Mouse (Mus musculus) intestine, embryonic 15.5 days (tissue): Measurements from ENCODE around the gene Gm6526. TPM values are rescaled to one million over a fixed set of nuclear protein-coding genes. Genes with fewer than 3 reads are reported as not detected.
"Not testable (repeated sequence)": the region's sequence is repeated elsewhere in the genome, so short reads cannot be mapped to it uniquely, and the experiment has no call there.

ENCODE experiments used
- ATAC-seq: fragments of 200-750 bp; cut with Nextera tagmentation; 2 replicates; pipeline ENCODE4 v1.8.0; 2017; ENCODE audit warnings: moderate TSS enrichment, moderate library complexity
- H3K27ac ChIP-seq: fragments of 300-500 bp; sonication (generic); 2 replicates; pipeline ENCODE4 v1.5.1; 2015; ENCODE audit warnings: mild to moderate bottlenecking, inconsistent platforms
- H3K27me3 ChIP-seq: fragments of 300-500 bp; sonication (generic); replicated peaks from 2 replicates; pipeline ENCODE4 v1.6.1; 2015; ENCODE audit warnings: inconsistent platforms
- H3K36me3 ChIP-seq: fragments of 300-500 bp; sonication (generic); 2 replicates; pipeline ENCODE4 v1.6.1; 2015; ENCODE audit warnings: inconsistent platforms
- H3K4me1 ChIP-seq: fragments of 300-500 bp; sonication (generic); replicated peaks from 2 replicates; pipeline ENCODE4 v1.6.1; 2015; ENCODE audit warnings: inconsistent platforms
- H3K4me2 ChIP-seq: fragments of 300-500 bp; sonication (generic); replicated peaks from 2 replicates; pipeline ENCODE4 v1.6.1; 2015; ENCODE audit warnings: mild to moderate bottlenecking, inconsistent platforms
- H3K4me3 ChIP-seq: fragments of 300-500 bp; sonication (generic); replicated peaks from 2 replicates; pipeline ENCODE4 v1.5.1; 2015; ENCODE audit warnings: inconsistent platforms
- H3K9ac ChIP-seq: fragments of 300-500 bp; sonication (generic); 2 replicates; pipeline ENCODE4 v1.6.1; 2015; ENCODE audit warnings: inconsistent platforms
- H3K9me3 ChIP-seq: fragments of 300-500 bp; sonication (generic); 2 replicates; pipeline ENCODE4 v1.6.1; 2016; ENCODE audit warnings: inconsistent platforms
- WGBS: fragments of 180-500 bp; shearing (Covaris S2); methylation state at CpG from one replicate; pipeline ENCODE4 v1.1.7; 2015; 5-methylcytosine and 5-hydroxymethylcytosine counted together
- polyA plus RNA-seq: library from polyadenylated mRNA; unstranded; fragments of >200 nt; fragmentation: Nextera tagmentation; extraction: Ambion mirVana; gene quantifications from 2 replicates; pipeline ENCODE4 v1.2.1, GENCODE M21; 2015

Gene Gm6526
- not detected in 2 replicates for polyA plus RNA-seq

GRCm38 (mm10) chr14:43747566-43747965 lies at the start of gene Gm6526:
Gene Gm6526 (plus strand): TSS chr14:43747866.
- 88% methylated on average over 4 of the region's 4 CpGs for whole genome bisulfite sequencing
- not testable (repeated sequence) for H3K4me2 ChIP-seq, H3K36me3 ChIP-seq, ATAC-seq, H3K27ac ChIP-seq, H3K9me3 ChIP-seq, H3K27me3 ChIP-seq, H3K4me3 ChIP-seq, H3K9ac ChIP-seq, H3K4me1 ChIP-seq

- not testable (repeated sequence) for H3K36me3 ChIP-seq, H3K27ac ChIP-seq, H3K4me3 ChIP-seq, H3K4me2 ChIP-seq, ATAC-seq, H3K9me3 ChIP-seq, H3K27me3 ChIP-seq, H3K4me1 ChIP-seq, H3K9ac ChIP-seq
- WGBS = 95% methylated on average over 3 of the region's 3 CpGs
These were observed 20.3 kb upstream of the Gm6526 start, which contains the start of gene Gm16506 for GRCm38 (mm10) chr14:43727385-43727784. Gene Gm16506 (minus strand): TSS chr14:43727485.

- not testable (repeated sequence) for H3K27me3 ChIP-seq, ATAC-seq, H3K9ac ChIP-seq, H3K36me3 ChIP-seq, H3K4me2 ChIP-seq, H3K27ac ChIP-seq, H3K4me1 ChIP-seq, H3K4me3 ChIP-seq, H3K9me3 ChIP-seq
- 94% methylated on average over 3 of the region's 3 CpGs for WGBS
These were observed 37.0 kb downstream of the Gm6526 start, which contains the start of gene Gm8180 for GRCm38 (mm10) chr14:43784645-43785044. Gene Gm8180 (minus strand): TSS chr14:43784745.

GRCm38 (mm10) chr14:43793811-43794210 lies 46.1 kb downstream of the Gm6526 start:
- WGBS = 49% methylated on average over 5 of the region's 5 CpGs
- not testable (repeated sequence) for H3K27me3 ChIP-seq, H3K4me1 ChIP-seq, H3K27ac ChIP-seq, H3K36me3 ChIP-seq, H3K4me2 ChIP-seq, H3K9ac ChIP-seq, H3K9me3 ChIP-seq, H3K4me3 ChIP-seq, ATAC-seq

GRCm38 (mm10) chr14:43796069-43796904 lies 48.6 kb downstream of the Gm6526 start:
- WGBS = 21% methylated on average over 14 of the region's 14 CpGs
- Histone ChIP-seq H3K27me3 (no peaks in the 10 kb centered on the region), H3K4me3 (peak overlapping the region; percentile 11; the same call in 1 of the 2 replicates)

GRCm38 (mm10) chr14:43796905-43797470 lies 49.3 kb downstream of the Gm6526 start:
- WGBS = 15% methylated on average over 23 of the region's 23 CpGs

More at GRCm38 (mm10) chr14:43796069-43796904, 48.6 kb downstream of the Gm6526 start:
- Histone ChIP-seq H3K9me3 (no peaks in the 10 kb centered on the region), H3K4me2 (peak overlapping the region; percentile 56), H3K36me3 (no peaks in the 10 kb centered on the region), H3K4me1 (0 out of 2 replicates have a peak, but pooled peaks cover 4% of the 10 kb centered on the region), H3K9ac (no peak overlapping the region), H3K27ac (no peak overlapping the region)
- peak; percentile 63 for ATAC-seq

GRCm38 (mm10) chr14:43804435-43804834 lies 56.8 kb downstream of the Gm6526 start:
- H3K4me2 ChIP-seq, H3K4me1 ChIP-seq, H3K9me3 ChIP-seq, H3K27me3 ChIP-seq, H3K4me3 ChIP-seq, H3K36me3 ChIP-seq, ATAC-seq, H3K9ac ChIP-seq, H3K27ac ChIP-seq: not testable (repeated sequence)
- WGBS = 19% methylated on average over 7 of the region's 7 CpGs

More at GRCm38 (mm10) chr14:43796905-43797470, 49.3 kb downstream of the Gm6526 start:
- ATAC-seq = peak; percentile 75
- Histone ChIP-seq H3K4me2 (peak overlapping the region; percentile 56), H3K4me3 (peak overlapping the region; percentile 11; the same call in 1 of the 2 replicates)
- H3K9ac ChIP-seq, H3K9me3 ChIP-seq, H3K36me3 ChIP-seq, H3K4me1 ChIP-seq, H3K27me3 ChIP-seq, H3K27ac ChIP-seq: not testable (repeated sequence)

Other genes starting within 250 kb of the Gm6526 start
- not detected in 2 replicates for gene Gm5799, start 204.3 kb upstream of the Gm6526 start, polyA plus RNA-seq
- gene Gm17654, start 168.7 kb upstream of the Gm6526 start, polyA plus RNA-seq = not detected in 2 replicates
- gene Gm10375, start 139.9 kb upstream of the Gm6526 start, polyA plus RNA-seq = not detected in 2 replicates
- not detected in 2 replicates for gene Gm8165, start 70.7 kb upstream of the Gm6526 start, polyA plus RNA-seq
- gene Gm7324, start 50.0 kb upstream of the Gm6526 start, polyA plus RNA-seq = 0.66 and 0.96 TPM in 2 replicates
- not detected in 2 replicates for gene Gm16506, start 20.4 kb upstream of the Gm6526 start, polyA plus RNA-seq
- not detected in 2 replicates for gene Gm8180, start 36.9 kb downstream of the Gm6526 start, polyA plus RNA-seq
- gene Ear1, start 127.7 kb downstream of the Gm6526 start, polyA plus RNA-seq = not detected in 2 replicates
- gene Ear10, start 175.7 kb downstream of the Gm6526 start, polyA plus RNA-seq = not detected in 2 replicates
- gene Gm8113, start 177.5 kb downstream of the Gm6526 start, polyA plus RNA-seq = 10.4 and 11.9 TPM in 2 replicates
- gene Ang5, start 209.2 kb downstream of the Gm6526 start, polyA plus RNA-seq = not detected in 2 replicates